Mouse (Mus musculus) megakaryocyte, embryonic 14.5 days (primary cell): Measurements from ENCODE around the gene Serpina3k. TPM values are rescaled to one million over a fixed set of nuclear protein-coding genes. Genes with fewer than 3 reads are reported as not detected.
"Not testable (repeated sequence)": the region's sequence is repeated elsewhere in the genome, so short reads cannot be mapped to it uniquely, and the experiment has no call there.

Experiments
- H3K27me3 ChIP-seq: replicated peaks from 2 replicates; pipeline ENCODE3; 2012; ENCODE audit warnings: inconsistent platforms
- H3K36me3 ChIP-seq: replicated peaks from 2 replicates; pipeline ENCODE3; 2012; ENCODE audit warnings: low read length, inconsistent platforms, mixed read lengths
- H3K4me1 ChIP-seq: 2 replicates; pipeline ENCODE4 v1.6.1; 2012; ENCODE audit warnings: inconsistent platforms
- H3K4me3 ChIP-seq: replicated peaks from 2 replicates; pipeline ENCODE3; 2012; ENCODE audit warnings: moderate library complexity, mild to moderate bottlenecking, inconsistent platforms
- H3K9me3 ChIP-seq: 2 replicates; pipeline ENCODE4 v1.6.1; 2012; ENCODE audit warnings: inconsistent platforms
- FLI1 ChIP-seq: IDR thresholded peaks from 2 replicates; pipeline ENCODE4 v1.6.1; 2012; ENCODE audit warnings: low read length, inconsistent platforms, mixed read lengths
- GATA1 ChIP-seq: IDR thresholded peaks from 3 replicates; pipeline ENCODE4 v1.6.1; 2012; ENCODE audit warnings: mixed read lengths, low read length, inconsistent platforms, borderline replicate concordance
- polyA plus RNA-seq: library from polyadenylated mRNA; stranded (reverse); fragments of >175 nt; gene quantifications from 2 replicates; pipeline ENCODE4 v1.2.3, GENCODE M21; 2012; ENCODE audit warnings: low replicate concordance; ENCODE audit not compliant: insufficient read depth

Serpina3k gene
- polyA plus RNA-seq, 1 experiment = not detected

DNA sequence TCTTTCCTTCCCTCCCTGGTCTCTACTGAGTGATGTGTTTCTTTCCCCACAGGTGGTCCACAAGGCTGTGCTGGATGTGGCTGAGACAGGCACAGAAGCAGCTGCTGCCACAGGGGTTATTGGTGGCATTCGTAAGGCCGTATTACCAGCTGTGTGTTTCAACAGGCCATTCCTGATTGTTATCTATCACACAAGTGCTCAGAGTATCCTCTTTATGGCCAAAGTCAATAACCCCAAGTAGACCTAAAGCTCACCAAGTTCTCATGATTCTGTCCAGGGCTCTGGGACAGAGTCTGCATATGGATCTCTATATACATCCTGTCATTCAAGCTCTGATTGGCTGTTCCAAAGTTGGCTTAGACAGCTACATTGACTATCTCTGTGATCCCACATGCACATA lies 6.9 kb downstream of the Serpina3k start:
- Histone ChIP-seq H3K36me3 (no peaks in the 10 kb centered on the region), H3K4me1 (no peaks in the 10 kb centered on the region), H3K9me3 (no peaks in the 10 kb centered on the region), H3K27me3 (peaks cover 4% of the 10 kb centered on the region), H3K4me3 (no peak overlapping the region)
- TF ChIP-seq GATA1 (no peak), FLI1 (no peak)

DNA sequence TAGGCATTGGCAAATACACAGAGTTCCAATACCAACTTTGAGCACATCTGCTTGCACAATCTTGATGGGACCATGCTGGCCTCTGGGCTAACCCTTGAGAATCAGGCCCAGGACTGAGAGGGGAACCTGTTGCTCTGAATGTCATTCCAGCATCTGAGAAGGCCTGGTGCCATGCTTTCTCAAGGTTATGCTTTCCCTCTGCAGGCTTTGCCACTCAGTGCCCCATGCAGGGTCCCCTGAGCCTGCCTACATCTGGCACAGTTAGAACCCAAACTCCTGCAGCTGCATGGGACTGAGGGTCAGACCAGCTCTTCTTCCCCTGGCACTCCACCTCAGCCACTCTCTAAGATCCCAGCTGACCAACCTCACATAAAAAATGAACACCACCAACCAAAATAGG lies 7.4 kb downstream of the Serpina3k start:
- Histone ChIP-seq H3K27me3 (peaks cover 2% of the 10 kb centered on the region), H3K4me1 (no peaks in the 10 kb centered on the region), H3K9me3 (no peaks in the 10 kb centered on the region), H3K36me3 (no peaks in the 10 kb centered on the region), H3K4me3 (no peak overlapping the region)
- TF ChIP-seq GATA1 (no peak), FLI1 (no peak)

DNA sequence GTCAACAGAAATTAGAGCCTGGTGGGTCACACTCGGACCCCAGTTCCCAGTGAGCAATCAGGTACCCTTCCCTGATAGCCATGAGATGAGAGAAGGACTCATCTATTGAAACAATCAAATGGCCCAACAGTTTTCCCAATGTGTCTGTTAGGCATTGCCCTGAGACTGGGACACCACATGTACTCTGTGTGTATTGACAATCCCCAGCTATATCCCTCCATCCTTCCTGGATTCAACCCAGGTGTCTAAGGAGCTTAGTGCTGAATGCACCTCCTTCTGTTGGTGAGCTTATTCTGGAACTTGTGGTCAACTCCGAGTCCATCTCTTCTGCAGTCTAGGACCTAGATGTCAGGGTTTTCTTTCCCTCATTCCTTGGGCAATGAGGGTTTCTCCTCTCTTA lies 8.8 kb downstream of the Serpina3k start:
- H3K27me3 ChIP-seq = peaks cover 2% of the 10 kb centered on the region
- no peaks in the 10 kb centered on the region for H3K9me3 ChIP-seq
- H3K36me3 ChIP-seq = no peaks in the 10 kb centered on the region
- TF ChIP-seq GATA1 (no peak), FLI1 (no peak)
- no peak overlapping the region for H3K4me3 ChIP-seq
- peaks cover 4% of the 10 kb centered on the region; the same call in 1 of the 2 replicates for H3K4me1 ChIP-seq

DNA sequence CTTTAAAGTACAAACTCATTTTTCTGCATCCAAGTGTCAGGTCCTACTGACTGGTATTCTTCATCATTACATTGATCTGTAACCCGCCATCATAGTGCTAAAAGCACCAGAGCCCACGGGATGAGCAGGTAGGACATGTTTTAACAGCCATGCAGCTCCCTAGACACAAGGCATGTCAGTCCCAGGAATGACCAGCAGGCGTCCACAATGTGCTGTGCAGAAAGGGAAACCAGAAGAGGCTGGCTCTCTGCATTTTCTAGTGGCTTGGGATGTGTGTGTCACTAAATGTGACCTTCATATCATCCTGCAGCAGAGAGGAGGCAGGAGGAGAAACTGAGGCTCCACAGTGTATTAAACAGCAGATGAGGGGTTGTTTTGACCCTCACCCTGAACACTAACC lies 13.5 kb downstream of the Serpina3k start:
- not testable (repeated sequence) for H3K36me3 ChIP-seq, H3K9me3 ChIP-seq, H3K4me1 ChIP-seq
- peak overlapping the region; percentile 59 for H3K4me3 ChIP-seq
- H3K27me3 ChIP-seq = peaks cover 18% of the 10 kb centered on the region

DNA sequence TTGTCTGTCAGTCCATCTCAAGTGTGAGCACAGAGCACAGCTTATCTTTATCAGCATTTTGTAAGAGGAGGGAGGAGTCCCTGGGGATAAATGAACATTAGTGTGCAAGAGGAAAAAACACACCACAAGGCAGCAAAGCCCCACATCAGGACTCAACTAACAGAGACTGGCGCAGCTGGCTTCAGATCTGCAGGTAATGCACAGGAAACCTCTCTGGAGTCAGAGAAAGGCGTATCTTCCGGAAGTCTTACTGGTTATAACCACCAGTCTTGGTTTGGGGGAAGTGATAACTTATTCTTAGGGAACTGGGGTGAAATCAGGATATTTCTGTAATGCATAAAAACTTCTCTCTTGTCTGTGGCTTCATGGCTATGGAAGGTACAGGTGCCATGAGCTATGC lies 17.7 kb downstream of the Serpina3k start:
- TF ChIP-seq FLI1 = no peak
- no peak for TF ChIP-seq GATA1
- Histone ChIP-seq H3K9me3 (no peaks in the 10 kb centered on the region), H3K4me1 (peaks cover 6% of the 10 kb centered on the region; the same call in 1 of the 2 replicates), H3K36me3 (no peaks in the 10 kb centered on the region), H3K27me3 (peaks cover 27% of the 10 kb centered on the region), H3K4me3 (no peak overlapping the region)

DNA sequence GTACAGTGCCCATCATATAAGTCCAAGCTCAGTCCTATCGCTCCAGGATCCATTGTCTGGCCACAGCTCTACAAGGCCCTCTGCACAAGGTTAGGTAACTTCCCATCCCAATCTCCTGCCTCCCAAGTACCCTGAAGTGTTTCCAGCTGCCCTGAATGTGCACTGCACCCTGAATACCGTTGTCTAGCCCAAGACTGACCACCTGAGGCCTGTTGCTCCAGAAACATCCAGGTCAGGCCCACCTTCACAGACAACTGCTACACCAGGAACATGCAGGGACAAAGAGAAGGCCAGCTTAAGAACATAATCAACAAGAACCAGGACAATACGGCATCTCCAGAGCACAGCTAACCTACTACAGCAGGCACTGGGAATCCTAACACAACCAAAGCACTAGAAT lies 31.7 kb downstream of the Serpina3k start:
- Histone ChIP-seq H3K9me3 (0 out of 2 replicates have a peak, but pooled peaks cover 2% of the 10 kb centered on the region), H3K36me3 (no peaks in the 10 kb centered on the region), H3K27me3 (peaks cover 4% of the 10 kb centered on the region), H3K4me3 (no peak overlapping the region), H3K4me1 (no peaks in the 10 kb centered on the region)
- no peak for TF ChIP-seq GATA1
- TF ChIP-seq FLI1 = no peak

DNA sequence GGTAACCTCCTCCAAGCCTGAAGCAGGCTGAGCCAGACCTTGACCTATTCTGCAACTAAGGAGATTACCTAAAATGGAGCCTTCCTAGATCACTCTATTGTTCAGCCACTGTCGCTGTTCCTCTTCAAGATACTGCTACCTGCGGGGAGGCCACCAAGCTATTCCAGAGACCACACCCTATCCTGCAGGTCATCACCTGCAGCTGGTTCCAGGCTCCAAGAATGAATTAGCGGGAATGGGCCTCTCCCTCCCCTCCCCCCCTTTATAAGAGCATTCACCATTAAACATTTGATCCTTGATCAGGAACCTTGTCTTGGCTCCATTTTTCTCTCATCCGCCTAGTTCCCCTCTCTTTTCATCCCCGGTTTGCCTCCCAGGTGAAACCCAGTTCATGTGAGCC lies 38.9 kb downstream of the Serpina3k start:
- H3K9me3 ChIP-seq, H3K36me3 ChIP-seq, H3K27me3 ChIP-seq, H3K4me3 ChIP-seq, H3K4me1 ChIP-seq: not testable (repeated sequence)

DNA sequence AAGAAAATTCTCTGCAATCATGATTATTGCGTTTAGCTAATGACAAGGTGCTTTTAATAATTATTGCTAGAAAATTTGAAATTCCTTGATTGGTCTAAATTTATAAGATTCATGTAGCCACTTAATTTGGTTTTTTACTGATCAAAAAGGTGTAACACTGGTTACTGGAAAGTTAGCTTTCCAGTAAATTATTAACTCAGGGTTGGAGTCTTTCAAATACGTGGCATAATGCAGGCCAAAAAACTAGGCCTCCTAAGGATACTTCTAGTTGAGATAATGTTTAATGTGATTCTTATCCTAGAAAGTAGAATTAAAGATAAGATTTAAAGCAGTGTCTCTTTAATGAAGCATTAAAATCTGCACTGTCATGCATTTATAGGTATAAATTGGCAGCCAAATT lies 40.1 kb downstream of the Serpina3k start:
- H3K9me3 ChIP-seq, H3K36me3 ChIP-seq, H3K27me3 ChIP-seq, H3K4me3 ChIP-seq, H3K4me1 ChIP-seq: not testable (repeated sequence)

DNA sequence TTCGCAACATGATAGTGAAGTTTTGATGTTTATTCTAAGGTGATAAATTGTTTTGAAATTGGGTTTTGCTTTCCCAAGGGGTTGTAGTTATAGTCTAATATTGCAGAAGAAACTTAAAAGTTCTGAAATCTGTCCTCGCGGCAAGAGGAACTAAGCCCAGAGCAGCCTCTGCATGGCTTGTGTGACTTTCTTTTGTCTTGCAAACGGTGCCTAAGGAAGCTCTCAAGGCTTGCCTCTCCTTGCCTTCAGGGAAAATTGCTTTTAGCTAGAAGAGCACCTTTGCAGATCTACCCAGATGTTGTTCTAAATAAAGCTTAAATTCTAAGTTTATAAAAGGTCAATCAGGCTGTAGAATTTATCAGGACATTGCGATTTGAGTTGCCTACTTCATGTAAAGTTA lies 40.5 kb downstream of the Serpina3k start:
- not testable (repeated sequence) for H3K9me3 ChIP-seq, H3K4me1 ChIP-seq, H3K36me3 ChIP-seq, H3K27me3 ChIP-seq, H3K4me3 ChIP-seq

DNA sequence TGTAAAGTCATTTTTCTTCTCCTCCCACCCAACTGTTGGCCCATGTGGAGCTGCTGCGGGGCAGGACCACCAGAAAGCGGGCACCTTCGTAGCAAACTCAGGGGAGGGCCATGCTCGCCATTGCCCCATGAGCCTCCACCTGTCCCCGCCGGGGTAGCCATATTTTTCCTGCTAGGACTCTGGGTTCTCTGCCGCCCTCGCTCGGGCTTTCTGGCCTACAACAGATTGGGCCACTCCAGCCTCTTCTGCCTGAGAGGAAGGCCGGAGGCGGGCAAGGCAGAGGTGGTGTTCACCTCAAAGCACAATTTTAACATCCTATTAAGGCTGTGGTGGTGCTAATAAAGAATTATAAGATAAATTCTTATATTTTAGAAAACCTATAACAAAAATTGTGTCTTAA lies 41.6 kb downstream of the Serpina3k start:
- H3K9me3 ChIP-seq = no peaks in the 10 kb centered on the region
- H3K4me1 ChIP-seq = no peaks in the 10 kb centered on the region
- no peaks in the 10 kb centered on the region for H3K36me3 ChIP-seq
- no peaks in the 10 kb centered on the region for H3K27me3 ChIP-seq
- no peak overlapping the region for H3K4me3 ChIP-seq
- no peak for TF ChIP-seq GATA1
- no peak for TF ChIP-seq FLI1

DNA sequence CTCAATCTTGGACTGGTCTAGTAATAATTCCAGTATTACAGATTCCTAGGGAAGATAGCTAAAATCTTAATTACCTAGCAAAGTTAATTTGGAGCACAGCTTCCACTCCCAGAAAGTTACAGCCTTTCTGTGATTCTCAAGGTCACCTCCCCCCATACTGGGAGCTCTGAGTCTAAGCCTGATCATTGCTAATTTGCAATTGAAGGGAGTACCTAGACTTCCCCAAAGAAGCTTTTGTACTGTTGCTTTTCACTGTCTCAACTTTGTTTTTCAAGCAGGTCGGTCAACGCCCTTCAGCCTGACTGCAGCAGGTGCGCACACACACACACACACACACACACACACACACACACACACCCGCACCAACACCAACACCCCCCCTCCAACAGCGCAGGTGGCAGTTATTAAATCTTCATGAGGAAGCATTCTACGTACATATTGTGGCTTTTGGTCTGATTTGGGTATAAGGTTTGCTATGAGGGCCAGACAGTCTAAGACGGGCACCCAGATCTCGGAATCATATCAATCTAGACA lies 42.9 kb downstream of the Serpina3k start:
- not testable (repeated sequence) for H3K9me3 ChIP-seq, H3K27me3 ChIP-seq, H3K4me3 ChIP-seq, H3K36me3 ChIP-seq, H3K4me1 ChIP-seq

DNA sequence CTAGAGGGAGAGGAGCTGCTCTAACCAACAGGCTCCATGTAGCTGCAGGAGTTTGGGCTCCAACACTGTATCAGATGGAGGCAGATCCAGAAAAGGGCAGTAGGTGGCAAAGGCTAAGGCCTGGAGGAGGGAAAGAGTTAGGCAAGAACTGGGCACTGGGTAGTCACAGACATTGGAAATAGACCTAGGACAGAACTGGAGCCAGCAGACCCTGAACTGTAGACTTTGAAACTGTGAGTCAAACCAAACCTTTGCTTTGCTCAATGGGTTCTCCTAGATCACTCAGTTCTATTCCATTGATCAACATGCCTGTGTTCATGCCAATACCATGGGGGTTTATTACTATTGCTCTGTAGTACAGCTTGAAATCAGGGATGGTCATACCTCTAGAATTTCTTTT lies 47.7 kb downstream of the Serpina3k start:
- not testable (repeated sequence) for H3K27me3 ChIP-seq, H3K4me3 ChIP-seq, H3K9me3 ChIP-seq, H3K36me3 ChIP-seq, H3K4me1 ChIP-seq

DNA sequence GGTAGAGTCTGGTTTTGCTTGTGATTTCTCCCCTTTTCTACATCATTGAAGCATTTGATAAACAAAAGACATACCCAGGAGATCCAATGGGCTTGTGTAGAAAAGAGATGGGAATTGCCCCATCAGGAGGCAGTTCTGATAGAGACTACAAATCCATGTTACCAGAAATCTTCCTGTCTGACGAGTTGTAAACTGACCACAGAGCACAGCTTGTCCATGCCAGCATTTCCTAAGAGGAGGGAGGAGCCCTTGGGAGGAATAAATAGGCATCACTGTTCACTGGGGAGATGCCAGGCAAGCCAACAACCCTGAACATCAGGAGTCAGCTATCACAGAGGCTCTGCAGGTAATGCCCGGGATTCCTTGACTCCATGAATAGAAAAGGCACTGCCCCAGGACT lies 48.6 kb downstream of the Serpina3k start:
- H3K27me3 ChIP-seq, H3K36me3 ChIP-seq, H3K9me3 ChIP-seq, H3K4me1 ChIP-seq, H3K4me3 ChIP-seq: not testable (repeated sequence)
